Mouse (Mus musculus) forebrain, postnatal 0 days (tissue): ENCODE data around the gene Galnt6. TPM values are rescaled to one million over a fixed set of nuclear protein-coding genes. Genes with fewer than 3 reads are reported as not detected.

Experiments used
- ATAC-seq: fragments of 200-750 bp; cut with Nextera tagmentation; 2 replicates; pipeline ENCODE4 v1.8.0; 2017; ENCODE audit warnings: mild to moderate bottlenecking, moderate library complexity
- DNase-seq: peaks from one replicate; pipeline ENCODE4 v3.0.0-alpha.2; 2015
- H3K27ac ChIP-seq: fragments of 300-500 bp; sonication (generic); 2 replicates; pipeline ENCODE4 v1.5.1; 2014; ENCODE audit warnings: low read depth, mild to moderate bottlenecking, antibody characterized with exemption, low read length, moderate library complexity, mixed read lengths
- H3K27me3 ChIP-seq: fragments of 300-500 bp; sonication (generic); 2 replicates; pipeline ENCODE4 v1.6.1; 2014; ENCODE audit warnings: mild to moderate bottlenecking, low read length, mixed read lengths; ENCODE audit not compliant: insufficient read depth
- H3K36me3 ChIP-seq: fragments of 300-500 bp; sonication (generic); 2 replicates; pipeline ENCODE4 v1.6.1; 2014; ENCODE audit warnings: mild to moderate bottlenecking, moderate library complexity; ENCODE audit not compliant: insufficient read depth
- H3K4me1 ChIP-seq: fragments of 300-500 bp; sonication (generic); 2 replicates; pipeline ENCODE4 v1.6.1; 2014; ENCODE audit warnings: antibody characterized with exemption; ENCODE audit not compliant: insufficient read depth
- H3K4me2 ChIP-seq: fragments of 300-500 bp; sonication (generic); 2 replicates; pipeline ENCODE4 v1.6.1; 2014; ENCODE audit warnings: low read depth, mild to moderate bottlenecking, moderate library complexity
- H3K4me3 ChIP-seq: fragments of 300-500 bp; sonication (generic); 2 replicates; pipeline ENCODE4 v1.5.1; 2014; ENCODE audit warnings: low read depth, low read length, mixed read lengths
- H3K9ac ChIP-seq: fragments of 300-500 bp; sonication (generic); 2 replicates; pipeline ENCODE4 v1.6.1; 2014; ENCODE audit warnings: mild to moderate bottlenecking
- H3K9me3 ChIP-seq: fragments of 300-500 bp; sonication (generic); 2 replicates; pipeline ENCODE4 v1.6.1; 2016; ENCODE audit warnings: low read length
- CTCF ChIP-seq: sonication (generic); IDR thresholded peaks from 2 replicates; pipeline ENCODE4 v1.5.1; 2016; ENCODE audit warnings: antibody characterized with exemption, control low read depth, low read depth
- WGBS: fragments of 180-500 bp; shearing (Covaris S2); extraction: QIAGEN DNeasy Blood & Tissue Kit; methylation state at CpG from one replicate; pipeline ENCODE4 v1.1.7; 2014; 5-methylcytosine and 5-hydroxymethylcytosine counted together
- polyA plus RNA-seq: library from polyadenylated mRNA; unstranded; fragments of >200 nt; fragmentation: Nextera tagmentation; extraction: Ambion mirVana; gene quantifications from 2 replicates; pipeline ENCODE4 v1.2.1, GENCODE M21; 2015
- total RNA-seq: library from RNA; depleted of rRNA; stranded (reverse); fragments of >200 nt; gene quantifications from 2 replicates; pipeline ENCODE4 v1.2.3, GENCODE M21; 2014

Gene Galnt6
- total and polyA plus RNA-seq, 2 experiments from 2014 or later = 0.47 to 1.5 TPM

DNA sequence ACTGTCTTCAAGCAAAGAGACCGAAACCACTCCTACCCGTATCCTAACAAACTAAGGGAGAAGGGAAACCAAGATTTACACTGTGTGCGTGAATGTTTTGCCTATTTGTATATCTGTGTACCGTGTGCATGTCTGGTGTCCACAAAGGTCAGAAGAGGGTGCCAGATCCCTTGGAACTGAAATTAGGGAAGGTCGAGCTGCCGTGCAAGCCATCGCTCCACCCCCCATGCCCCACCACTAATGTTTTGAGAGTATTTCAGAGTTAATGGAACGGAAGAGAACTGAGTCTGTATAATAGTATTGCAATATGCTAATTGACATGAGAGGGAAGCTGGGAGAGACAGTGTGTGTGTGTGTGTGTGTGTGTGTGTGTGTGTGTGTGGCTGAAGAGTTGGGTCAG lies 51.5 kb downstream of the Galnt6 start:
- ATAC-seq = no peak
- no peak for DNase-seq
- no peaks in the 10 kb centered on the region for H3K27me3 ChIP-seq
- H3K4me2 ChIP-seq = no peak overlapping the region
- H3K9ac ChIP-seq = no peak overlapping the region
- no peaks in the 10 kb centered on the region for H3K9me3 ChIP-seq
- H3K36me3 ChIP-seq = no peaks in the 10 kb centered on the region
- H3K4me1 ChIP-seq = no peaks in the 10 kb centered on the region
- TF ChIP-seq CTCF = no peak
- WGBS = 70% methylated on average over 8 of the region's 8 CpGs
- no peak overlapping the region for H3K27ac ChIP-seq
- no peak overlapping the region for H3K4me3 ChIP-seq

DNA sequence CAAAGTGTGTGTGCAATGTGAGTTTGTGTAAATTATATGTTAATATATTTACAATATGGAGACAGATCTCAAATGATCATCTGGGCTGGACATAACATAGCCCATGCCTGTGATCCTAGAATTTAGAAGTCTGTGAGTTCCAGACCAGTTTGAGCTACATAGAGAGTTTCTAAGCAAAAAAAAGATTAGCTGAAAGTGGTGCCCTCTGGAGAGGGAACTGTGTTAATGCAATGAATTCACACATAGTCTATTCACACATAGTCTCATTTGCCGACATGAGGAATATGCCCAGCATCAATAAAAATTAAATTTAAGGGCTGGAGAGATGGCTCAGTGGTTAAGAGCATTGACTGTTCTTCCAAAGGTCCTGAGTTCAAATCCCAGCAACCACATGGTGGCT lies 52.7 kb downstream of the Galnt6 start:
- peak; percentile 16; the same call in 1 of the 2 replicates for TF ChIP-seq CTCF
- Histone ChIP-seq H3K9me3 (no peaks in the 10 kb centered on the region), H3K27ac (no peak overlapping the region), H3K27me3 (no peaks in the 10 kb centered on the region), H3K9ac (no peak overlapping the region), H3K4me2 (no peak overlapping the region), H3K36me3 (no peaks in the 10 kb centered on the region), H3K4me3 (no peak overlapping the region), H3K4me1 (no peaks in the 10 kb centered on the region)
- 85% methylated on average over 1 of the region's 1 CpGs for WGBS
- ATAC-seq (no peak), DNase-seq (no peak)

DNA sequence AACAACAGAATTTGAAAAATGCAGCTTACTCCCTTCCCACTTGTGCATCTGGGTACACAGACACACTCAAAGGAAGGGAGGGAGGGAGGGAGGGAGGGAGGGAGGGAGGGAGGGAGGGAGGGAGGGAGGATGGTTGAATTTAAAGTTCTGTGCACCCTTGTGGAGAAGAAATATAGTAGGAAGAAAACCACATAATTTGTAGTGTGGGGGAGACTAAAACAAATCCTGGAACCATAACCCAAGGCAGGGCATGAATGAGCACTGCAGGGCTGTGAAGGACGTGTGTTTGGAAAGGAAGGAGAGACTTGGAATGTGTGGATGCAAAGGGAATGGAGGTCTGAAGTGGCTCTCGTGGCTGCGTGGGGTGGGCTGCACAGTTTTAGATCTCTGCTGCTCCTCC lies 53.7 kb downstream of the Galnt6 start:
- ATAC-seq (no peak), DNase-seq (no peak)
- Histone ChIP-seq H3K4me3 (no peak overlapping the region), H3K27me3 (no peaks in the 10 kb centered on the region), H3K27ac (no peak overlapping the region), H3K9me3 (no peaks in the 10 kb centered on the region), H3K9ac (no peak overlapping the region), H3K4me2 (no peak overlapping the region), H3K4me1 (no peaks in the 10 kb centered on the region), H3K36me3 (no peaks in the 10 kb centered on the region)
- TF ChIP-seq CTCF = no peak
- WGBS = 67% methylated on average over 3 of the region's 3 CpGs

DNA sequence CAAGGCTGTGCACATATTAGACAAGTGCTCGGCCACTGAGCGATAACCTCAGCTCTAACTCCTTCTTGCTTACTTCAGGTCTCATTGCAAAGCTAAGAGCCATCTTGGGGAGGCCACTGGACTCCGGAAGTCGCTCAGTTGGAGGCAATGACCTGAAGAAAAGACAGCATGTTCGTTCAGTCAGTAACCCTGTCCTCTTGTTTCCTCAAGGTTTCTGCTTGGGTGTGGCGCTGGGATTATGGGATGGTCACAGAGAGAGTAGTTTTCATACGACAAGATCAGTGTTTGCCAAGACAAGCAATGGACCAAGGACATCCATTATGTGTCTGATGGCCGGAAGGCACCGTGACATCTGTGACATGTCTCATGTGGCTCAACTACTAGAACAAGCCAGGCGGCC lies 54.6 kb downstream of the Galnt6 start:
- Histone ChIP-seq H3K9me3 (no peaks in the 10 kb centered on the region), H3K9ac (no peak overlapping the region), H3K27me3 (no peaks in the 10 kb centered on the region), H3K27ac (no peak overlapping the region), H3K4me1 (no peaks in the 10 kb centered on the region), H3K4me2 (no peak overlapping the region), H3K4me3 (no peak overlapping the region), H3K36me3 (no peaks in the 10 kb centered on the region)
- ATAC-seq = no peak
- TF ChIP-seq CTCF = no peak
- no peak for DNase-seq
- 88% methylated on average over 10 of the region's 10 CpGs for WGBS

DNA sequence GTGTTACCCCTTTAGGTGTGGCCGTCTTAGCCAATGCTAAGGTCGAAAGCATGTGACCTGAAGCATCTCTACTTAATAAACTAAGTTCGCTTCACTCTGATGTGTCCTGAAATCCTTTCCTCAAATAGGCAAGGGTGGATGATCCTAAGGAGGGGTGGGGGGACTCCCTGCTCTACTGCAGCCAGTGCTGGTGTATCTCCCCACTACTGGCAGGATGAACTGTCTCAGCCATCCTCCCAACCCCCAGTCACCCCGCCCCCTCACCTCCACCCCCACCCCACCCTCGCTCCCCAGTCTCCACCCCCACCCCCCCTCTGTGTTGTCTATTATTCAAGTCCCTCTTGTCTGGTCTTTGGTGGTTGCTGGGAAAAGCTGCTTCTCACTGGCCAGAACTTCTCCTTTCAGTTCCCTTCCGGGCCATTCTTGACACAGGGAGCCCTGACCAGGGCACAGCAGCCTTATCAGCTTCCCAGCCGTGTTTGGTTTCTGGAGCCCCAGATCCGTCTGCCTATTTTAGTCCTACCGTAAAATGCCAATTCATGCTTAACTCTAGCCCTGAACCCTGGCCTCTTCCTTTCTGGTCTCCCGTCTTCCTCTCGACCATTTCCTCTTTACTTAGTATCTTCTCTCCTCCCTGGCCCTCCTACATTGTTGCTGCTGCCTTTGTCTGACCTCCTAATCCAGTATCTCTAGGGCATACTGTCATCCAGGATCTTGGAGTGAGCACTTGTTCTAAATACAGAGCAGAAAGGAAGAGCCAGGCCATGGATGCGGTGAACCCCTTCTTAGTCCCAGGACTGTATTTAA lies 55.4 kb downstream of the Galnt6 start:
- Histone ChIP-seq H3K9me3 (no peaks in the 10 kb centered on the region), H3K4me1 (no peaks in the 10 kb centered on the region), H3K27ac (no peak overlapping the region), H3K36me3 (no peaks in the 10 kb centered on the region), H3K4me2 (no peak overlapping the region), H3K4me3 (no peak overlapping the region), H3K9ac (no peak overlapping the region), H3K27me3 (no peaks in the 10 kb centered on the region)
- no peak for DNase-seq
- TF ChIP-seq CTCF = no peak
- no peak for ATAC-seq
- WGBS = 44% methylated on average over 12 of the region's 12 CpGs

DNA sequence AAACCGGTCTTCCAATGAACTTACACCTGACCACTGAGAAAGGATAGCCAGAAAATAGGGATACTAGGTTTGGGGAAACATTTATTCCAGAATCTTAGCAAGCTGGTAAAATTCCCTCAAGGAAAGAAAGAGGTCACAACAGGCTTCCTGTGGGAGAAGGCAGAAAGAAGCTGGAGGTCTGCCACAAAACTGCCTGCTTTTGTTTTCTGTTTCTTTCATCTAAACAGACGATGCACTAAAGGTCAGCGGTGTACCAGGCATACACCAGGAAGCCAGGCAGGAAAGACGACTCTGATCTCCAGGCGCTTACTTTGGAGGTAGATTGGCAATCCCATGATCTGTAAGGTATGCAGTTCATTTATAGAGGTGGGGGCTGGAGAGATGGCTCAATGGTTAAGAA lies 58.3 kb downstream of the Galnt6 start:
- ATAC-seq (no peak), DNase-seq (no peak)
- Histone ChIP-seq H3K27ac (no peak overlapping the region), H3K4me3 (no peak overlapping the region), H3K9ac (no peak overlapping the region), H3K27me3 (no peaks in the 10 kb centered on the region), H3K9me3 (no peaks in the 10 kb centered on the region), H3K4me1 (no peaks in the 10 kb centered on the region), H3K36me3 (no peaks in the 10 kb centered on the region), H3K4me2 (no peak overlapping the region)
- TF ChIP-seq CTCF = no peak
- 57% methylated on average over 5 of the region's 5 CpGs for WGBS

DNA sequence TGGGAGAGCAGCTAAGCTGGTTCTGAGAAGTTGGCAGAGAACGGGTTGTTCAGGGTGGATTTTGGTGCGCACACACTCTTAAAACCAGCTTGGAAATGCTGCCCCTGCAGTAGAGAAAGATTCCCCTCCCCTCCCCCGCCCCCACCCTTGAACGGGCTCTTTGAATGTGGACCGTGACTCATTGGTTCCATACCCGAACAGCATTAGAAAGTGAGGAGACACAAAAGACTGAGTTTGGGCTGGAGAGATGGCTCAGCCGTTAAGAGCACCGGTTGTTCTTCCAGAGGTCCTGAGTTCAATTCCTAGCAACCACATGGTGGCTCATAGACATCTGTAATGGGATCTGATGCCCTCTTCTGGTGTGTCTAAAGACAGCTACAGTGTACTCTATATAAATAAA lies 59.2 kb downstream of the Galnt6 start:
- no peaks in the 10 kb centered on the region for H3K4me1 ChIP-seq
- 78% methylated on average over 8 of the region's 8 CpGs for WGBS
- H3K36me3 ChIP-seq = no peaks in the 10 kb centered on the region
- no peak overlapping the region for H3K9ac ChIP-seq
- no peak overlapping the region for H3K4me3 ChIP-seq
- ATAC-seq = no peak
- no peak overlapping the region for H3K27ac ChIP-seq
- H3K27me3 ChIP-seq = no peaks in the 10 kb centered on the region
- no peak for TF ChIP-seq CTCF
- H3K4me2 ChIP-seq = no peak overlapping the region
- no peak for DNase-seq
- no peaks in the 10 kb centered on the region for H3K9me3 ChIP-seq
